Mouse (Mus musculus) neural tube, embryonic 15.5 days (tissue): ENCODE results near the gene Trmt5. TPM values are rescaled to one million over a fixed set of nuclear protein-coding genes. Genes with fewer than 3 reads are reported as not detected.
A peak's percentile ranks its signal among the peaks of the same experiment; 100 is the strongest.

Experiments used
- ATAC-seq: fragments of 200-750 bp; cut with Nextera tagmentation; 2 replicates; pipeline ENCODE4 v1.8.0; 2017; ENCODE audit warnings: mild to moderate bottlenecking, moderate TSS enrichment, moderate library complexity; ENCODE audit not compliant: low FRiP score
- H3K27ac ChIP-seq: fragments of 300-500 bp; sonication (generic); replicated peaks from 2 replicates; pipeline ENCODE4 v1.5.1; 2015; ENCODE audit warnings: mild to moderate bottlenecking, inconsistent platforms
- H3K27me3 ChIP-seq: fragments of 300-500 bp; sonication (generic); replicated peaks from 2 replicates; pipeline ENCODE4 v1.6.1; 2015; ENCODE audit warnings: inconsistent platforms
- H3K36me3 ChIP-seq: fragments of 300-500 bp; sonication (generic); 2 replicates; pipeline ENCODE4 v1.6.1; 2015; ENCODE audit warnings: inconsistent platforms
- H3K4me1 ChIP-seq: fragments of 300-500 bp; sonication (generic); 2 replicates; pipeline ENCODE4 v1.6.1; 2015; ENCODE audit warnings: inconsistent platforms
- H3K4me2 ChIP-seq: fragments of 300-500 bp; sonication (generic); 2 replicates; pipeline ENCODE4 v1.6.1; 2015; ENCODE audit warnings: inconsistent platforms, mild to moderate bottlenecking, moderate library complexity
- H3K4me3 ChIP-seq: fragments of 300-500 bp; sonication (generic); replicated peaks from 2 replicates; pipeline ENCODE4 v1.5.1; 2015; ENCODE audit warnings: mild to moderate bottlenecking, inconsistent platforms
- H3K9ac ChIP-seq: fragments of 300-500 bp; sonication (generic); replicated peaks from 2 replicates; pipeline ENCODE4 v1.6.1; 2015; ENCODE audit warnings: mild to moderate bottlenecking, inconsistent platforms
- H3K9me3 ChIP-seq: fragments of 300-500 bp; sonication (generic); replicated peaks from 2 replicates; pipeline ENCODE4 v1.6.1; 2016; ENCODE audit warnings: inconsistent platforms
- WGBS: fragments of 180-500 bp; shearing (Covaris S2); methylation state at CpG from one replicate; pipeline ENCODE4 v1.1.7; 2015; ENCODE audit warnings: mixed read lengths; 5-methylcytosine and 5-hydroxymethylcytosine counted together
- polyA plus RNA-seq: library from polyadenylated mRNA; unstranded; fragments of >200 nt; fragmentation: Nextera tagmentation; extraction: Ambion mirVana; gene quantifications from 2 replicates; pipeline ENCODE4 v1.2.1, GENCODE M21; 2015

Trmt5 gene
- polyA plus RNA-seq, 1 experiment from 2014 or later = 15.3 TPM

- Histone ChIP-seq H3K27ac (no peak overlapping the region), H3K4me3 (no peak overlapping the region), H3K4me2 (no peak overlapping the region), H3K4me1 (no peaks in the 10 kb centered on the region; the same call in 1 of the 2 replicates), H3K9ac (no peak overlapping the region), H3K27me3 (no peaks in the 10 kb centered on the region), H3K36me3 (no peaks in the 10 kb centered on the region), H3K9me3 (no peaks in the 10 kb centered on the region)
- WGBS = 87% methylated on average over 1 of the region's 1 CpGs
- ATAC-seq = no peak
Measured at GRCm38 (mm10) chr12:73268497-73268896, 18.0 kb downstream of the Trmt5 start.

- no peaks in the 10 kb centered on the region; the same call in 1 of the 2 replicates for H3K4me1 ChIP-seq
- ATAC-seq = no peak
- H3K36me3 ChIP-seq = no peaks in the 10 kb centered on the region
- H3K27ac ChIP-seq = no peak overlapping the region
- no peaks in the 10 kb centered on the region for H3K9me3 ChIP-seq
- H3K9ac ChIP-seq = no peak overlapping the region
- H3K4me2 ChIP-seq = no peak overlapping the region
- 83% methylated on average over 1 of the region's 1 CpGs for WGBS
- no peak overlapping the region for H3K4me3 ChIP-seq
- no peaks in the 10 kb centered on the region for H3K27me3 ChIP-seq
Measured at GRCm38 (mm10) chr12:73266597-73266996, 19.9 kb downstream of the Trmt5 start.

DNA sequence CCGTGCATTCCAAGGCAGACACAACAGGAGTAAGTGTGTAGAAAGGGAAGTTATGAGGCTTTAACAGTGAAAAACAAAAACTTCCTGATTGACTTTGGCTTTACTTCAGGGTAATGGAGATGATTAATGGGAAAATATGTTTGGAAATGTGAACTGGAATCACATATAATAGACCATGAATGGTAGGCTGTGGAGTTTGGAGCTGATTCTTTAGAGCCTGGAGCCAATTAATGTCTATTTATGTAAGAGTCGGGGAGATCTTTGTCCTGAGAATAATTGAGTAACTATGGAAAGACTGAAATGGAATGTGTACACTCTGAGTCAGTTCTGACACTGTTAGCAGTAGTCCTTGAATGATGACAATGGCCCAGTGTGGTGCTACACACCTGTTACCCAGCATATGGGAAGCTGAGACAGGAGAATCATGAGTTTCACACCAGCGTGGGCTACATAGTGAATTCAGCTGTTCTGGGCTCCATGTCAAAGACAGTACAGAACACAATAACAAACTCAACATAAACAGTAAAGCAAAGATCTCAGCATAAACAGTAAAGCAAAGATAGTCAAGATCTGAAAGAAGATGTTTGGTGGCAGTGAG lies 21.0 kb downstream of the Trmt5 start:
- Histone ChIP-seq H3K36me3 (no peaks in the 10 kb centered on the region), H3K4me1 (no peaks in the 10 kb centered on the region), H3K4me3 (no peak overlapping the region), H3K9me3 (no peaks in the 10 kb centered on the region), H3K4me2 (no peak overlapping the region), H3K9ac (no peak overlapping the region), H3K27me3 (no peaks in the 10 kb centered on the region), H3K27ac (no peak overlapping the region)
- WGBS = 86% methylated on average over 3 of the region's 3 CpGs
- ATAC-seq = no peak

DNA sequence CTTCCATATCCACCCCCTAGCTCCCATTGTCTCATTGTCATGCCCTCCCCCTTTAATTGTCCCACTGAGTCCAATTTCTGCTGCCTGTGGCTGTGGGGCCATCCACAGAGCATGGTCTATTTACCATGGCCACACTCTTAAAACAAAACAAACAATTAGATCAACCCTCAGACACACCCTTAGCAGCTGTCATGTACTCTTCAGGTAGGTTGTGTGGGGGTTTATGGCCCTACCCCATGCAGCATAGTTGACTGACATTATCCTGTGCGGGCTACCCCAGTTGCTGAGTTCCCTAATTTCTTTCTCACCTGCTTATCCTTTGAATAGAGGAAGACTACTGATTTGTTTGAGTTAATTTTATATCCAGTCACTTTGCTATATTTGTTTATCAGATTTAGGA lies 26.2 kb downstream of the Trmt5 start:
- H3K9ac ChIP-seq = no peak overlapping the region
- H3K4me3 ChIP-seq = no peak overlapping the region
- H3K36me3 ChIP-seq = no peaks in the 10 kb centered on the region
- 0 out of 2 replicates have a peak, but pooled peaks cover 2% of the 10 kb centered on the region for H3K9me3 ChIP-seq
- H3K27me3 ChIP-seq = no peaks in the 10 kb centered on the region
- H3K4me2 ChIP-seq = no peak overlapping the region
- WGBS = 88% methylated on average over 1 of the region's 1 CpGs
- H3K4me1 ChIP-seq = no peaks in the 10 kb centered on the region
- no peak for ATAC-seq
- H3K27ac ChIP-seq = no peak overlapping the region

DNA sequence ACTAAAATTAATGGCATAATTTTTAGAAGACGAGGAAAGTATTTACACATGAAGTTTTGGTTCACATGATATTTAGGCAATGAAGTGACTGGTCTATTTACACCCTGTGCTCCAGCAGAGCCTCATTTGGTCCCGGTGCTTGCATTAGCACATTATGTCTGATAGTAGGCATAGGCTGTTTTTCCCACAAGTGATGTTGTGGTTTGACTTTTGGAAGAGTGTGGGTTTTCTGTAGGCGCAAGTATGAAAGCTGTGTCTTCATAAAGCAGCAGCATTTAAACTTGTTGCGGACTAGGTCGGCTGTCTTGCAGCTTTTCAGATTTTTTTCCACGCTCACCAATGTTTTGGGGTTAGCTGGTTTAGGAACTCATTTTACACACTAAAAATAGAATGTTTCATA lies 27.2 kb downstream of the Trmt5 start:
- Histone ChIP-seq H3K27me3 (no peaks in the 10 kb centered on the region), H3K9me3 (0 out of 2 replicates have a peak, but pooled peaks cover 2% of the 10 kb centered on the region), H3K4me1 (no peaks in the 10 kb centered on the region), H3K9ac (no peak overlapping the region), H3K27ac (no peak overlapping the region), H3K4me3 (no peak overlapping the region), H3K4me2 (no peak overlapping the region), H3K36me3 (no peaks in the 10 kb centered on the region)
- 97% methylated on average over 6 of the region's 6 CpGs for WGBS
- no peak for ATAC-seq

DNA sequence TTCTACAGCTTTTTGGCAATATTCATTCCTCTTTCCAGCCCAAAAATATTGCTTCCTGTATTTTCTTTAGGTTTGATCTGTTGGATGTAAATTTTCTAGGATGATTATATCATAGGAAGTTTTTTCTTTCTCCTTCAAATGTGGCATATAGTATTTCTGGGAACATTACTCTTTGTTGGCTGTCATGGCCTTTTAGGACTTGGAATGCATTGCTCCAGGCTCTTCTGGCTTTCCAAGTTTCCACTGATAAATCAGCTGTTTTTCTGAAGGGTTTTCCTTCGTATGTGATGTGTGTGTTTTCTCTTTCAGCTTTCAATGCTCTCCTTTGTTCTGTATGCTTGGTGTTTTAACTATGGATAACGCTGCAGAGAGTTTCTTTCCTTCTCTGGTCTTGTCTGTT lies 31.5 kb downstream of the Trmt5 start:
- no peak for ATAC-seq
- Histone ChIP-seq H3K9me3 (0 out of 2 replicates have a peak, but pooled peaks cover 2% of the 10 kb centered on the region), H3K4me1 (no peaks in the 10 kb centered on the region), H3K36me3 (no peaks in the 10 kb centered on the region), H3K4me2 (no peak overlapping the region), H3K27ac (no peak overlapping the region), H3K9ac (no peak overlapping the region), H3K27me3 (no peaks in the 10 kb centered on the region), H3K4me3 (no peak overlapping the region)
- WGBS = 74% methylated on average over 2 of the region's 2 CpGs

DNA sequence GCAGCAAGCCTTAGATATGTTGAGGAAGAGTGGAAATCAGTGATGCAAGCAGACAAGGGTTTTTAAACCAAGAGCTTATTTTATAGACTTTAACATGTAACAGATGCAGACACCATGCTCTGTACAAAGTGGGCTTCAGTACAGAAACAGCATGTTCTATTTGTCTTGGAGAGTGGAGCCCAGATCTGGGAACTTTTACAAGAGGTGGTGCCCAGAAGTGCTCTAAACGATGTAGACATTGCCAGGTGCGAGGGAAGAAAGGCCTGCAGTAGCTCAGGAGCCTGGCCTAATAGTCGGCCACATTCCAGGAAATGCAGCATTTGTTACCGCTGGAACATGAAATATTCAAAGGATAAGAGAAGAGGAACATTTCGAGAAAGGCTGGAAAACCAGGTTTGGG lies 40.8 kb downstream of the Trmt5 start:
- Histone ChIP-seq H3K4me3 (no peak overlapping the region), H3K4me2 (no peak overlapping the region), H3K4me1 (0 out of 2 replicates have a peak, but pooled peaks cover 6% of the 10 kb centered on the region), H3K9me3 (no peaks in the 10 kb centered on the region), H3K36me3 (no peaks in the 10 kb centered on the region), H3K27ac (no peak overlapping the region), H3K27me3 (no peaks in the 10 kb centered on the region), H3K9ac (no peak overlapping the region)
- 77% methylated on average over 5 of the region's 5 CpGs for WGBS
- ATAC-seq = no peak

GRCm38 (mm10) chr12:73241960-73242359 lies 44.5 kb downstream of the Trmt5 start:
- Histone ChIP-seq H3K9me3 (no peaks in the 10 kb centered on the region), H3K9ac (no peak overlapping the region), H3K4me2 (no peak overlapping the region), H3K4me1 (0 out of 2 replicates have a peak, but pooled peaks cover 6% of the 10 kb centered on the region), H3K27me3 (no peaks in the 10 kb centered on the region), H3K4me3 (no peak overlapping the region), H3K36me3 (no peaks in the 10 kb centered on the region), H3K27ac (peak overlapping the region; percentile 43; the same call in 1 of the 2 replicates)
- WGBS = 28% methylated on average over 10 of the region's 10 CpGs
- ATAC-seq = peak; percentile 50; the same call in 1 of the 2 replicates

DNA sequence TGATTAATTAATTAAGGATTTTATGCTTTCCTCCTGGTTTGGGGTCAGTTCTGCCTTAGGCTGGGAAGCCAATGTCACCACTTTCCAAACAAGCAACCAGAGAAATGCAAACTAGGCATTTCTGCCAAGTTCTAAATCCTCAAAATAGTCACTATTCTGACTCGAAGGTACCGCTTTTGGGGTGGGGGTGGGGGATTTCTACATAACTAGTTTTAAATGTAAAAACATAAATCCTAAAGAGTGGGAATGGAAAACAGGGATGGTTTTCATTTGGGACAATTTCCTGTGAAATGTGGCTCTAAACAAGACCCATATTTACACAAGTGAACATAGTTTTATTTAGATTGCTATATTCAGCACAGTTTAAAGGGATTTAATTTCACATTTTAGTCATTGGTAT lies 53.9 kb downstream of the Trmt5 start:
- Histone ChIP-seq H3K9me3 (no peaks in the 10 kb centered on the region), H3K36me3 (no peaks in the 10 kb centered on the region), H3K4me2 (no peak overlapping the region), H3K27ac (no peak overlapping the region), H3K4me1 (no peaks in the 10 kb centered on the region), H3K27me3 (no peaks in the 10 kb centered on the region), H3K9ac (no peak overlapping the region), H3K4me3 (no peak overlapping the region)
- no peak for ATAC-seq
- WGBS = 71% methylated on average over 2 of the region's 2 CpGs

GRCm38 (mm10) chr12:73231552-73231951 lies 55.0 kb downstream of the Trmt5 start:
- H3K4me3 ChIP-seq = no peak overlapping the region
- H3K27ac ChIP-seq = no peak overlapping the region
- H3K4me1 ChIP-seq = no peaks in the 10 kb centered on the region
- no peak overlapping the region for H3K4me2 ChIP-seq
- H3K27me3 ChIP-seq = no peaks in the 10 kb centered on the region
- no peak for ATAC-seq
- no peak overlapping the region for H3K9ac ChIP-seq
- no peaks in the 10 kb centered on the region for H3K9me3 ChIP-seq
- no peaks in the 10 kb centered on the region for H3K36me3 ChIP-seq

- H3K4me2 ChIP-seq = no peak overlapping the region
- no peak for ATAC-seq
- H3K36me3 ChIP-seq = no peaks in the 10 kb centered on the region
- no peak overlapping the region for H3K4me3 ChIP-seq
- no peak overlapping the region for H3K9ac ChIP-seq
- H3K4me1 ChIP-seq = no peaks in the 10 kb centered on the region
- H3K27me3 ChIP-seq = no peaks in the 10 kb centered on the region
- H3K27ac ChIP-seq = no peak overlapping the region
- H3K9me3 ChIP-seq = no peaks in the 10 kb centered on the region
Measured at GRCm38 (mm10) chr12:73230196-73230595, 56.3 kb downstream of the Trmt5 start.
